Mouse (Mus musculus) thymus, postnatal 36 days (tissue): Measurements from ENCODE around the gene Ccdc107.
"Not testable (repeated sequence)": the region's sequence is repeated elsewhere in the genome, so short reads cannot be mapped to it uniquely, and the experiment has no call there.

Experiments
- DNase-seq, 2 experiments: peaks; one replicate each; pipeline ENCODE4 v3.0.0; 2022; ENCODE audit warnings: mixed read lengths in 2 of 2

Gene Ccdc107

GRCm38 (mm10) chr4:43492821-43493185 lies at the start of gene Ccdc107:
Gene Ccdc107 (plus strand): TSS chr4:43492900.
- peak; percentile 87 to 95 for DNase-seq

DNA sequence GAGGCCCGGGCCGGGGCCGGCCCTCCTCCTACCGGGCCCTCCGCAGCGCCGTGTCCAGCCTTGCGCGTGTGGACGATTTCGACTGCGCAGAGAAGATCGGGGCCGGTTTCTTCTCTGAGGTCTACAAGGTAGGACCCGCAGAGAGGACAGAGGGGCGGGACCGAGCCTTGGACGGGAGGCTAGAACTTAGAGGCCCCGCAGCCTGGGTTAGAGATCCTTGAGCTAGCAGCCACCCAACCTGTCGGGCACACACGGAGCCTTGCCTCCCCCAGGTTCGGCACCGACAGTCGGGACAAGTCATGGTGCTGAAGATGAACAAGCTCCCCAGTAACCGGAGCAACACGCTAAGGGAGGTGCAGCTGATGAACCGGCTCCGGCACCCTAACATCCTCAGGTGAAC lies 49.2 kb upstream of the Ccdc107 start:
- DNase-seq: peak; percentile 24 to 51

DNA sequence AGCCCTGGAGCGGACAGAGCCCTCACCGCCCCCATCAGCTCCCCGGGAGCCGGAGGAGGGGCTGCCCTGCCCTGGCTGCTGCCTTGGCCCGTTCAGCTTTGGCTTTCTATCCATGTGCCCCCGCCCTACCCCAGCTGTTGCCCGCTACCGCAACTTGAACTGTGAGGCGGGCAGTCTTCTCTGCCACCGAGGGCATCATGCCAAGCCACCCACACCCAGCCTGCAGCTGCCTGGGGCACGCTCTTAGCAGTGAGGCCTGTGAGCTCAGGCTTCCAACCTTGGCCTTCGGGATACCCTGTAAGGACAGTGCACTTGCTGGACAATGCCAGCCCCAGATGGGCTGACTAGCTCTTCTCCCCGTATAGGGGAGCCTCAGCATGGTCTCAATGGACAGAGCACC lies 45.4 kb upstream of the Ccdc107 start:
- DNase-seq: no peak

- no peak for DNase-seq
Observed at GRCm38 (mm10) chr4:43448554-43448953, 44.1 kb upstream of the Ccdc107 start.

- DNase-seq: no peak
Observed at GRCm38 (mm10) chr4:43452315-43452714, 40.4 kb upstream of the Ccdc107 start.

- DNase-seq: peak; percentile 46 to 56
Observed at GRCm38 (mm10) chr4:43453413-43453812, 39.3 kb upstream of the Ccdc107 start.

DNA sequence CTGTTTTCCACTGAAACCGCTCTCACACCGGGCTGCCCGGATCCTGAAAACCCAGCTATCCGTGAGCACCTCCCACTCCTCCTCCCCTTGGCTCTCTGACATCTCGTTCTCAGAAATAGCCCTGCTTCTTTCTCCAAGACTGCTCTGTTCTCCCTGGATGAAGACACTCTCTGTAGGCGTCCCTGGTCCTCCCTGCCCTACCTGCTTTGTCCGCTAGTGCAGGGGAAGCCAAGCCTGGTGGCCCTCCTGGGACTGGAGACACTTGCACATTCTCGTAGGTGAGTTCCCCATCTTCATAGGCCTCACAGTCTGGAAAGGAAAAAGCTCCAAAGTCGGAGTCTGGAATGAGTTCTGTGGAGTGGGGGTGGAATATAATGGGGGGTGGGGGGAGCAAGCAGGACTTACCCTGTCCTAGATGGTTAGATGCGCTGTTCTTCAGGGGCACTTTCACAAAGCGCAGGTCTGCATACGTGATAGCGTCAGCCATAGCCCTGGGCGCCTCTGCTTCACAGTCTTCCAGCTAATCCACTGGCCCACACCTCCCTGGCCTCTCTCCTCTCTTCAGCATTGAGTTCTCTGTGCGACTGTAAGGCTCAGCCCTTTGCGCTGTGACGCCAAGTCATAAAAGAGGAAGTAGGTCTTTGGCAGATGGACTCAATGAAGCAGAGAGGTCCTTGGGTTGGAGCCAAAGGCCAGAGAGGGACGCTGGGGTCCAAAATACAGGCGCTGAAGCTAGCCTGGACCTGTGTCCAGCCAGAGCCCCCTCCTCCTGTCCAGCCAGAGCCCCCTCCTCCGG lies 38.5 kb upstream of the Ccdc107 start, which contains the start of gene Cd72:
TSS of gene Cd72 (minus strand) at position 588 of the 796 bp plus-strand sequence.
- DNase-seq: no peak

- DNase-seq: peak; percentile 67 to 78
Observed at GRCm38 (mm10) chr4:43456470-43456869, 36.2 kb upstream of the Ccdc107 start.

GRCm38 (mm10) chr4:43457124-43457523 lies 35.6 kb upstream of the Ccdc107 start:
- peak; percentile 36 to 54 for DNase-seq

GRCm38 (mm10) chr4:43463102-43463501 lies 29.6 kb upstream of the Ccdc107 start:
- DNase-seq: no peak

DNA sequence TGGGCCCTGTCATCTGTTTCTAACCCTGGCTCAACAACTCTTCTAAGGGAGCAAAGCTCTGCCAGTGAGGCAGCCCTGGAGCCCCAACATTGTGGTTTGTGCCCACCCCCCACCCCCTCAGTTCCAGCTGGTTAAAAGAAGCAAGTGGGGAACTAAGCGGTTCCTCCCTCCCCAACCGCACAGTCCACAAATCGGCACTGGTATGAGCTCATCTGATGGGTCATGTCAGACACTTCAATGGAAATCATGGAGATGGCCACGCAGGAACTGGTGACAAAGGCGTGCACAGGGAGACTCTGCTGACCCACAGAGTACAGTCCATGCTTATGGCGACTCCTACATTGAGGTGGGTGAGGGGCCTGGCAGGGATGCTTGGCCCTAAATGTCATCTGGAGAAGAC lies 26.8 kb upstream of the Ccdc107 start:
- no peak for DNase-seq

DNA sequence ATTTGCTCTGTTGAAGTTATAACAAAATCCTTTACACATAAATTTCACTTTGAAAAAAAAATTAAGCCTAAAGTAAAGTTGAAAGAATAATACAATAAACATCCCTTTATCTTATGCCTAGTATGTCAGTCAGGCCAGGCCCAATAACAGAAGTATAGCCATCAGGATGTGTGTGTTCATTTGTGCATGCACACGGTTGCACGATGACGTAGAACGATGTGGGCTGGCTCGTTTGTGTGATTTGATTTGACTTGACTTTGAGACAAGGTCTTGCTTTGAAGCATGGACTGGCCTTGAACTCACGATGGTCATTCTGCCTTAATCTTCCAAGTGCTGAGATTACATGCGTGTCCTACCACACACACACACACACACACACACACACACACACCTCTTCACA lies 25.8 kb upstream of the Ccdc107 start:
- no peak for DNase-seq

DNA sequence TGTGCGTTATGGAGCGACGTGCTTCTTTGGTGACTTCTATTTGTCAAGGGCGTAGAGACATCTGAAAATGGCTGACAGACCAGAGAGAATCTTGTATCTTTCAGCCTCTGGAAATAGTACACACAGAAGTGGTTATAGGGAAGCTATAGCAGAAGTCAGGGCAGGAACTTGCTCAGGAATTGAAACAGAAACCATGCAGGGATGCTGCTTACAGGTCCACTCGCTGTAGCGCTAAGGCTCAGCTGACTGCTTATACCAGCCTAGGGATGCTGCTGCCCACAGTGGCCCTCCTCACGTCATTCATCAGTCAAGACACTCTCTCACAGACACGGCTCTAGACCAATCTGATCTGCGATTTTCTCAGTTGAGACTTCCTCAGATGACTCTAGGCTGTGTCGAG lies 22.4 kb upstream of the Ccdc107 start:
- no peak for DNase-seq

GRCm38 (mm10) chr4:43473636-43474035 lies 19.1 kb upstream of the Ccdc107 start:
- DNase-seq: no peak

DNA sequence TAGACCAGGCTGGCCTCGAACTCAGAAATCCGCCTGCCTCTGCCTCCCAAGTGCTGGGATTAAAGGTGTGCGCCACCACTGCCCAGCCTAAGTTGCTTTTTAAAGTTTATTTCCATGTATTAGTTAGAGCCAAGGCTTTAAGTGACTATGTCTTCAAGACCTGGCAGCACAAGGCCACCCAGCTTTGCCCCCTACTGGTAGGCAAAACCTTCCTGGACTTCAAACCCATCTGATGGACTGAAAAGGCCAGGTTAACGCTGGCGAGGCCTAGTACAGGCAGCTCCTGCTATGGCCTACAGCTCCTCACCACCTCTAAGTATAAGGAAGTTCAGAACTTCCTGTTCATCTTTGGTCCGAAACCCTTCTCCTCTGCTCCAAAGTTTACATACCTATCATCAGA lies 16.1 kb upstream of the Ccdc107 start:
- peak; percentile 25 to 39 for DNase-seq

DNA sequence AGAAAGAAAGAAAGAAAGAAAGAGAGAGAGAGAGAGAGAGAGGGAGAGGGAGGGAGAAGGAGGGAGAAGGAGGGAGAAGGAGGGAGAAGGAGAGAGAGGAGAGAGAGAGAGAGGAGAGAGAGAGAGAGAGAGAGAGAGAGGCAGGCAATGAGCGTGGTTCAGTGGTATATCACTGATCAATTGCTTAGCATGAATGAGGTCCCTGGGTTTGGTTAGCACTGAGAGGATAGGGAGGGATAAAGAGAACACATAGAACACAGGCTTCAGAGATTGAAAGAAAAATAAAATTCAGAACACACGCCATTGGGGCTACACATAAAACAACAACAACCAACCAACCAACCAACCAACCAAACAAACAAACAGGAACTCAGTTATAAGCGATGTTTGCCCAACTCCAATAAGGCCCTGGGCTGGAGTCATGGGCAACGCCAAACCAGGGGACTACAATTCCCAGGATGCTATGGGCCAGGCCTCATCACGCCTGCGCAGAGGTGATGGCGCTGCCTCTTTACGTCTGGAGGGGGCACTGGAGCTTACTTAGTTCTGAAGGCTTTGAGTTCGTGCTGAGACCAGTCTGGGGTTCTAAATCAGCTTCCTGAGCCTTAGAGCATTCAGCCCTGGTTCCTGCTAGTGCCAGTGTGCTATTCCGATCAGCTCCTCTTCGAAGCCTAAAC lies 14.7 kb upstream of the Ccdc107 start:
- peak; percentile 86 to 90 for DNase-seq

DNA sequence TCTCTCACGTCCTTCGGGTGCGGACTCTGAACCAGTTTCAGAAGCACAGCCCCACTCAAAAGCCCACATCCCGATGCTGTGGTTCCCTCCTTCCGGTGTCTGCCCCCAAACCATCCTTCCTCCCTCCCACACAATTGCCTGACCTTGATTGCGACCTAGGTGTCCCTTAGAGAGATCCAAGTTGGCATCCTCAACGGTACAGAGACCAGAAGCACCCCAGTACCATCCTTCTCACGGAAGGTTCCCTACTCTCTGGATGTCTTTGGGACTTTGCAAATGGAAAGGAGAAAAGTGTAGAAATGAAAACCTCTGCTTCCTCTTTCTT lies 14.2 kb upstream of the Ccdc107 start:
- DNase-seq: no peak

DNA sequence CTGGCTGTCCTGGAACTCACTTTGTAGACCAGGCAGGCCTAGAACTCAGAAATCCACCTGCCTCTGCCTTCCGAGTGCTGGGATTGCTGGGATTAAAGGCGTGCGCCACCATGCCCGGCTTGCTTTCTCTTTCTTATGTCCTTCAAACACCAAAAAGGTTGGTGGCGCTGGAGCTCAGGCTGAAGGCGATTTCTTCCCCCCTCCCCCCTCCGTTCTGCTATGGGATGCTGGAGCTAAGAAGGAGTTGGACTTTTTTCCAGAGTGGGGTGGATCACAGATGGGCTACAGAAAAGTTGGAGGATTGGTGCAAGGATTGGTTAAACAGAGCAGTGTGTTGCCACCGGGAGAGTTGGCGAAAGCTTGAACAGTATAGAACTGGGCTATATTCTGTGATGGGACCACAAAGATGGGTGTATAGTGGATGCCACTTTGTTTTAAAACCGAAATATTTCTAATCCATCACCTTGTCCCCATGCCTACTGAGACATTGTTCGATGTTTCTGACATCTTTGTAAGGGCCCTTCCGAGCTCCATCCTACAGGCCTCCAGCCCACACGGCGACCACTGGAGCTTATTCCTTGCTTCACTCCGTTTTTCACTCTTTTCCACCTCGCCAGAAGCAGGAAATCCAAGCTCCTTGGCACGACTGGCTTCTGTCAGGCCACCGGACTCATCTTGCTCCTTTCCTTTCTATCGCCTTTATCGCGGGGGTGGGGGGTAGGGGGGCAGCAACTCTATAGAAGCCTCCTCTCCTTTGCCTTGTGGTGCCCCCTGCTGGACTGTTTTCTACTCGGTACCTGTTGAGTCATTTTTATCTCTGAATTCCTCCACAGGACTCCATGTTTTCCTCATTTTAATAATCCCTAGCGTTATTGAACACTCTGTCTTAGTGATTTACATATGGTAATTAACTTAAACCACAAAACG lies 13.5 kb upstream of the Ccdc107 start:
- DNase-seq: peak; percentile 75 to 79

DNA sequence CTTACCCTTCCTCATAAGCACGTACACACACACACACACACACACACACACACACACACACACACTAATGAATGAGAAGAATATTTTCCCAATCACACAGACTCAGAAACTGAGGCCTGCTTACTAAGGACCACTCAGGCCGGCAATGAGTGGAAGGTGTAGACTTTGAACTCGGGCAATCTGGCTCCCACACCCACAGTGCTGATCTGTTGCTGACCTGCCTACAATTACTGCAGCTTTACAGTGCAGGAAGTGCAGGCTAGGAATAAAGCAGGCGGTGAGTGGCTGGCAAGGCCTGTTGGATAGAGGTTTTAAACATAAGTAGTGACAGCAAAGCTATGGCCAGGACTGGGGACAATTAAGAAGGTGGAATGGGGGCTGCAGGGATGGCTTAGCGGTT lies 11.7 kb upstream of the Ccdc107 start:
- no peak for DNase-seq

DNA sequence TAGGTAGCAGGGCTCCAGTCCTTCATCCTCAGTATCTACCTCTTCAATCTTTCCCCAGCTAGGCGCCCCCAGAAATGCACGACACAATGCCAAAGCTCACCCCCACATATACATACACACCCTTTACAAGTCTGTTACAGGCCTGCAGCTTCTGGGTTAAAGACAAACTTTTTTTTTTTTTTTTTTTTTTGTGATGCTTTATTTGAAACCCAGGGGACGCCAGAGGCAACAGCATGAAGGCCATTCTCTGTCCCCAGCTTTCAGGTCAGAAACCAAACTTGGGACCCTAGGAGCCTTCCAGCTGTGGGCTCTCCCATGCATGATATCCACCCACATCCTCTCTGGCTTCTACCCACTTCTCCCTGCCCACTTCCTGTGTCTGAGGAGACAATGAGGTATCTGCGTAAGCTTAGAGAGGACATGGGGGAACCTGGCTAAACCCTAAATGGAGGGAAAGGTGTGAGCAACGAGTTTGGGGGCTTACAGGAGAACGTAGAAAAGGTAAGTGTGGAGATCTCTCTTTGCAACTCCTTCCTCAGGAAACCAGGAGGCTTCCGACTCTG lies 10.7 kb upstream of the Ccdc107 start:
- peak; percentile 67 to 71 for DNase-seq

DNA sequence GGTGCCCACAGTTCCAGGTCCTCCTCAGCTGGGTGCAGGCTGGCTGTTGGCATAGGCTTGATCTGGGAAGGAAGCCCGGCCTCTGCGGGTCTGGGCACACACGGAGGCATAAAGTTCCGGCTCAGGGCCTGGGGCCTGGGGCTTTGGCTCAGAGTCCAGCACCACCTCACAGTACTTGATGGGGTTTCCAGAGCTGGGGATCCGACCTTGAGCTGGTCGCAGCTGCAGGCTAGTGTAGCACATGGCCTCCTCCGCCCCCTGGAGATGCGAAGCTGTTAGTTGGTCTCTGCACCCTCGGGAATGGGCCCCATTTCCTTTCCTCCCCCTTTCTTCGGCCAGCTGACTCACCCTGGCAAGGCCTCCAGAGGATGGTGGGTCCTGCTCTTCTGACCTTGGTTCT lies 10.1 kb upstream of the Ccdc107 start:
- peak; percentile 48 to 62 for DNase-seq

GRCm38 (mm10) chr4:43483535-43484091 lies 9.1 kb upstream of the Ccdc107 start, which contains the start of gene Sit1:
Gene Sit1 (minus strand): TSS chr4:43483734.
- peak; percentile 78 to 87 for DNase-seq

DNA sequence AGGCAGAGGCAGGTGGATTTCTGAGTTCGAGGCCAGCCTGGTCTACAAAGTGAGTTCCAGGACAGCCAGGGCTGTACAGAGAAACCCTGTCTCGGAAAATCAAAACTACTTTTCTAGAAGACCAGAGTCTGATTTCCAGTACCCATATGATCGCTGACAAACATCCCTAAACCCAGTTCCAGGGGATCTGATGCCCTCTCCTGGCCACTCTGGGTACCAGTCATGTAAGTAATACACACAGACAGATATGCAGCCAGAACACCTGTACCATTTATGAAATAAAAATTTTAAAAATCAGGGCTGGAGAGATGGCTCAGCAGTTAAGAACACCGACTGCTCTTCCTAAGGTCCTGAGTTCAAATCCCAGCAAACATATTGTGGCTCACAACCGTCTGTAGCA lies 7.0 kb upstream of the Ccdc107 start:
- DNase-seq: not testable (repeated sequence)
